Mouse (Mus musculus) testis, adult 2 months (tissue): ENCODE results near the gene Map2k5. TPM values are rescaled to one million over a fixed set of nuclear protein-coding genes. Genes with fewer than 3 reads are reported as not detected.

ENCODE experiments used
- H3K27ac ChIP-seq: fragments of 200-500 bp; 2 replicates; pipeline ENCODE4 v1.5.1; 2012; ENCODE audit warnings: low read depth, low read length; ENCODE audit not compliant: control insufficient read depth, insufficient read depth
- H3K27me3 ChIP-seq: fragments of 200-500 bp; 2 replicates; pipeline ENCODE4 v1.6.1; 2012; ENCODE audit warnings: mild to moderate bottlenecking, low read length, moderate library complexity; ENCODE audit not compliant: control insufficient read depth, insufficient read depth
- H3K36me3 ChIP-seq: fragments of 200-500 bp; 2 replicates; pipeline ENCODE4 v1.6.1; 2012; ENCODE audit warnings: mild to moderate bottlenecking, low read length; ENCODE audit not compliant: control insufficient read depth, insufficient read depth
- H3K4me1 ChIP-seq: fragments of 200-500 bp; 2 replicates; pipeline ENCODE4 v1.6.1; 2012; ENCODE audit warnings: low read length; ENCODE audit not compliant: control insufficient read depth, insufficient read depth
- H3K4me3 ChIP-seq: fragments of 200-500 bp; 2 replicates; pipeline ENCODE4 v1.5.1; 2012; ENCODE audit warnings: low read depth, mild to moderate bottlenecking, low read length, moderate library complexity, mixed read lengths; ENCODE audit not compliant: control insufficient read depth
- CTCF ChIP-seq: fragments of 200-500 bp; IDR thresholded peaks from 2 replicates; pipeline ENCODE4 v1.5.1; 2012; ENCODE audit warnings: low read depth, mild to moderate bottlenecking, inconsistent platforms, low read length, moderate library complexity; ENCODE audit not compliant: control insufficient read depth, insufficient read depth, insufficient replicate concordance
- POLR2A ChIP-seq: fragments of 200-500 bp; IDR thresholded peaks from 2 replicates; pipeline ENCODE4 v1.6.1; 2012; ENCODE audit warnings: low read depth, mild to moderate bottlenecking, inconsistent platforms, low read length, moderate library complexity; ENCODE audit not compliant: control insufficient read depth
- polyA plus RNA-seq: library from polyadenylated mRNA; depleted of rRNA; stranded (reverse); fragments of >200 nt; gene quantifications from 2 replicates; pipeline ENCODE4 v1.2.3, GENCODE M21; 2012

The Map2k5 gene
- polyA plus RNA-seq, 1 experiment = 53.3 TPM

DNA sequence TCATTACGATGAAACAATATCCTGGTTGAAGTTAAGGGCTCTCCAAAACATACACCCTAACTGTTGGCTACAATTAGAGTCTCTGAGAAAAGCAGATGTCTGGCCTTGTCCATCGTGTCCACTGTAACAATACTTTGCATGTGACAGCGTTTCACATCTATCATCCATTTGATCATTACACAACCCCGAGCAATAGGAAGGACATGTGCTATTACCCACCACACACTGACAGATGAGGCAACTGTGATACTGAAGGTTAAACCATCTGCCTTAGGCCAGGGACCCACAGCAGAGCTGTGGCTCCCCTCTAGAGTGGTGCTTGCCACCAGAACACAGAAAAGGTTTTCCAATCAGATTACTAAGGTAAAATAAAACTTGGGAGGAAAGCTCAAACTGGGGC is 21.0 kb downstream of the Map2k5 start:
- H3K27me3 ChIP-seq = no peaks in the 10 kb centered on the region
- H3K4me3 ChIP-seq = no peak overlapping the region
- no peak for TF ChIP-seq CTCF
- no peak for TF ChIP-seq POLR2A
- H3K27ac ChIP-seq = no peak overlapping the region
- no peaks in the 10 kb centered on the region for H3K4me1 ChIP-seq
- H3K36me3 ChIP-seq = no peaks in the 10 kb centered on the region; the same call in 1 of the 2 replicates

DNA sequence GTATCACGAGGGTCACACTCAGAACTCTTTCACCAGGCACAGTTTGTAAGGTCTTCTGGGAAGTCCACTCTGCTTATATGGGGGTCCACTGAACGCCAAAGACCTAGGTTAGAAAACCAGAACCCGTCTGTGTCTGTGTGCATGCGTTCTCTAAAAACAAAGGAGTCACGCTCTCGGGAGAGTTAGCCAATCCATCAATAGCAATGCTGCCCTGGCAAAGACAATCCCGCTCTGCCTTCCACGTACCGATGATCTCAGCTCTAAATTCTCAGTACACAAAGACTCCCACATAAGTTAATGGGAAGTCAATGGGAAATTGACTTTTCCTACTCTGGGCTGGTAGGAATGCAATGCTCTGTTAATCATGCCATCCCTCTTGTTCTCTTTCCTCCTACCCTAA is 21.4 kb downstream of the Map2k5 start:
- H3K27ac ChIP-seq = no peak overlapping the region
- H3K27me3 ChIP-seq = no peaks in the 10 kb centered on the region
- H3K4me1 ChIP-seq = no peaks in the 10 kb centered on the region
- TF ChIP-seq POLR2A = no peak
- H3K36me3 ChIP-seq = no peaks in the 10 kb centered on the region; the same call in 1 of the 2 replicates
- no peak overlapping the region for H3K4me3 ChIP-seq

DNA sequence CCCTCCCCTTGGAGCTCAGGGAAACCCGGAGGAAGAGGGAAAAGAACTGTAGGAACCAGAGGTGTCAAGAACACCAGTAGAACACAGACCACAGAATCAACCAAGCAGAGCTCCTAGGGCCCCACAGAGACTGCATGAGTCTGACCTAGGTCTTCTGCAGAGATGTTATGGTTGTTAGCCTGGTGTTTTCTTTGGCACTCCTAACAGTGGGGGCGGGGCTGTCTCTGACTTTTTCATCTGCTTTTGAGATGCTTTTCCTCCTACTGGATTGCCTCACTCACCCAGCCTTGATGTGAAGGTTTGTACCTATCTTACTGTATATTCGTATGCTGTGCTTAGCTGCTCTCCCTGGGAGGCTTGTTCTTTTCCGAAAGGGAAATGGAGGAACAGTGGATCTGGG is 23.5 kb downstream of the Map2k5 start:
- Histone ChIP-seq H3K27ac (no peak overlapping the region), H3K27me3 (no peaks in the 10 kb centered on the region), H3K36me3 (no peaks in the 10 kb centered on the region), H3K4me1 (no peaks in the 10 kb centered on the region), H3K4me3 (no peak overlapping the region)
- TF ChIP-seq POLR2A (no peak), CTCF (no peak)

DNA sequence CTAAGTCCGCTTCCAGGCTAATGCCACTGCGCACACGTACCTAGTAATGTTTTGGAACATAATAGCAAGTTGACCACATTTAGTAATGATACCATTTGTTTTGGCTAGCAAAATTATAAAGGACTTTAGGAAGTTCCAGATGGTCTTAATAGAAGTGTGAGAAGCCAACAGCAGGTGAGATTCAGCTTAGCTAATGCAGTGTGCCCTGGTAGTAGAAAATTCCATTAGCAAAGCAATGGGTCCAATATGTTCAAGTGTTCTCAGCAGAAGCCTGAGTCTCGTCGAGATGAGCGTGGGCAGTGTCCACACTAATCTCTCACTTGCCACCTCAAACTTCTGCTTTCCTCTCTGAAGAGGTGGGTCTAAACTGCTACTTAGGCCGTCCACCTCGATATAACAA is 27.7 kb downstream of the Map2k5 start:
- no peak overlapping the region for H3K4me3 ChIP-seq
- H3K36me3 ChIP-seq = no peaks in the 10 kb centered on the region
- TF ChIP-seq POLR2A (no peak), CTCF (no peak)
- H3K4me1 ChIP-seq = no peaks in the 10 kb centered on the region
- H3K27ac ChIP-seq = no peak overlapping the region
- no peaks in the 10 kb centered on the region for H3K27me3 ChIP-seq

DNA sequence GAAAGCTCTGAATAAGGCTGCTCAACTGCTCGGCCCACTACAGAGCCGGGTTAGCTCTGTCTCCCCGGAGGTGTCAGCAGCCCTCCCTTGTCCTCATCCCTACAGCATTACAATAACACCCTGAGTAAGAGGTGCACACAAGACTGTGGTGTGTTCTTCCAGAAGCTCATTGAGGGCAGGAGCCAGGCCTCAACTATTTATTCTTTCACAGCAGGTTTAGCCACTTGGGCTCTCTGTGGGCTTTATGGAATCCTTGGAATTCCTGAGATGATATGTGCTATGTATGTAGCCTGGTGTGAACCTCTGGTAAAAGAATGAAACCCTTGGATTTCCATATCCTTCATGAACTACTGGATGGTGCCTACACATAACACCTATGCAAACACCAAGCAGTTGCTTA is 28.5 kb downstream of the Map2k5 start:
- TF ChIP-seq POLR2A (no peak), CTCF (no peak)
- no peaks in the 10 kb centered on the region for H3K4me1 ChIP-seq
- H3K36me3 ChIP-seq = no peaks in the 10 kb centered on the region
- H3K4me3 ChIP-seq = no peak overlapping the region
- H3K27me3 ChIP-seq = no peaks in the 10 kb centered on the region
- H3K27ac ChIP-seq = no peak overlapping the region

DNA sequence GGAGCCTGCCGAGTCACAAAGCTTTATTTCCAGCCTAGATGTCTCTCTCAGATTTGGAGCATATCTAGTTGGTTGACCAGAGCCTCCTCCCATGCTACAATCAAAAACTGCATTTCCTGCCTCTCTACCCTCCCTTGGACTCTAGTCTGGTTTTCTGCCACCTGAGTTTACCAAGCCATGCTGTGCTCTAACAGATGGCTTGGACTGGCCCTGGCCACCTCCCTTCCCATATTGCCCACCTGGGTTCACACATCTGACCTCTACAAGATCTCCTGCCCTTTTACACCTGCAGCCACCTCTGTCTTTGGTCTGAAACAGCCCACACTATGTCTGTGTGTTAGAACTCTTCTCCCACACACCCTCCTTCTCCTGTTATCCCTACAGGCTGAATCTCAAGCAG is 29.6 kb downstream of the Map2k5 start:
- no peak overlapping the region for H3K27ac ChIP-seq
- TF ChIP-seq CTCF (no peak), POLR2A (no peak)
- H3K4me3 ChIP-seq = no peak overlapping the region
- H3K27me3 ChIP-seq = no peaks in the 10 kb centered on the region
- H3K4me1 ChIP-seq = no peaks in the 10 kb centered on the region
- no peaks in the 10 kb centered on the region for H3K36me3 ChIP-seq

DNA sequence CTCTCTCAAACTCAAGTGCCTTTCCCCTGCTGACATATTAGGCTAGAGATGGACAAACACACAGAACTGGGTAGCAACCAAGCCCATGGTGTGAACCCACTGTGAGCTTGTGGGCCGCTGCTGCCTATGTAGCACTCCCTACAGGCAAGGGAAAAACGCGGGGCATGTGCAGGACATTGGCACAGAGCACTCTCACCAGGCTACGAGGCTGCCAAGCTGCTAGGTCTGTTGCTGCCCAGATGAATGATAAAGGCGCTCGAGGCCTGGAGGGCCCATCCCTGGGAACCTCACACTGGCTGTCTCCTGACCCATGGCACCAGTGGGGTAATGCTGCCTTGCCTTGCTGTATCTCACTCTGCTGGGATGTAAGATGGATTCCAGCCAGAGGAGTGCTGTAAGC is 31.7 kb downstream of the Map2k5 start:
- no peak for TF ChIP-seq CTCF
- no peak for TF ChIP-seq POLR2A
- H3K27ac ChIP-seq = no peak overlapping the region
- no peaks in the 10 kb centered on the region for H3K27me3 ChIP-seq
- no peak overlapping the region for H3K4me3 ChIP-seq
- no peaks in the 10 kb centered on the region for H3K36me3 ChIP-seq
- H3K4me1 ChIP-seq = no peaks in the 10 kb centered on the region

DNA sequence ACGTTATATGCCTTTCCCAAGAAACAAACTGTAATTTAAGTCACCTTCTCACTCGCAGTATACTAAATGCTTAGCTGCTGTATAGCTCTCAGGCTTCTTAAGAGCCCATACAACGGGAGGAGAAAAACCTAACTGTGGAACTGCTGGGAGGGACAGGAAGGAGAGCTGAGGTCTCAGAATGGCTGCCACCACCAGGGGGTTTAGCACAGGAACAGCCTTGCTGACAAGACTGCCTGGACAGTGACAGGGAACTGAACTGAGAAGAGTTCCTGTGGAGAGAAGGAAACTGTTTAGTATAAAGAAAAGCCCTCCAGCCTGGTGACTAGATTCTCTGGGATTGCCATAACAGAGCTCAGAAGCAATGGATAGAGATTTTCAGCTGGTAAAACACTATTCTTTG is 35.9 kb downstream of the Map2k5 start:
- H3K27me3 ChIP-seq = no peaks in the 10 kb centered on the region
- TF ChIP-seq CTCF (no peak), POLR2A (no peak)
- no peaks in the 10 kb centered on the region for H3K4me1 ChIP-seq

DNA sequence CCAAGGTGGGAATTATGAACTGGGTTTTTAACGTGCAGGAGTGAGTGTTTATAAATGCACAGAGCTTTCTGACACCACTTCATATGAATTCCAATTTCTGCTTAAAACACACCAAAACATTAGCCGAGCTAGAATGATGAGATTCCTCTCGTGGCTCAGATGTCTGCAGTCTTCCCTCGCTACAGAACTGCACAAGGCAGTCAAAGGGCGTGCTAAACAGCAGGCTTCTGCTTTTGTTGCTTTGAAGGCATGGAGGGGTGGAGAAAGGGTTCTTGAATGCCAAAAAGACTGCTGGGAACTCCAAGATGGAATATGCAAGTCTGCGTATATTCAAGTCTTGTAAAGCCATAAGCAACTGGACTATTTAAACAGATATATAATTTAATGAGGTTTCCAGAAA is 38.4 kb downstream of the Map2k5 start:
- H3K27ac ChIP-seq = no peak overlapping the region
- no peaks in the 10 kb centered on the region for H3K27me3 ChIP-seq
- no peak for TF ChIP-seq CTCF
- no peak for TF ChIP-seq POLR2A
- H3K4me1 ChIP-seq = no peaks in the 10 kb centered on the region
- H3K4me3 ChIP-seq = no peak overlapping the region
- no peaks in the 10 kb centered on the region for H3K36me3 ChIP-seq

More for the DNA sequence above, 35.9 kb downstream of the Map2k5 start:
- Histone ChIP-seq H3K4me3 (no peak overlapping the region), H3K36me3 (no peaks in the 10 kb centered on the region), H3K27ac (no peak overlapping the region)
